Mouse (Mus musculus) myocyte (in vitro differentiated cells): ENCODE data around the gene Clcn3. TPM values are rescaled to one million over a fixed set of nuclear protein-coding genes. Genes with fewer than 3 reads are reported as not detected.

Source experiments
- H3K27me3 ChIP-seq: one replicate; pipeline ENCODE4 v1.6.1; 2011; ENCODE audit not compliant: control insufficient read depth, insufficient read depth, insufficient read length
- H3K36me3 ChIP-seq: one replicate; pipeline ENCODE4 v1.6.1; 2011; ENCODE audit not compliant: control insufficient read depth, insufficient read depth
- H3K4me2 ChIP-seq: one replicate; pipeline ENCODE4 v1.6.1; 2011; ENCODE audit warnings: low read depth, control low read depth
- H3K4me3 ChIP-seq: one replicate; pipeline ENCODE4 v1.5.1; 2011; ENCODE audit warnings: mild to moderate bottlenecking, control low read depth, moderate library complexity
- H3K79me2 ChIP-seq: one replicate; pipeline ENCODE4 v1.6.1; 2011; ENCODE audit not compliant: control insufficient read depth, insufficient read depth
- H3ac ChIP-seq: one replicate; pipeline ENCODE4 v1.6.1; 2011; ENCODE audit not compliant: control insufficient read depth, insufficient read length
- CEBPB ChIP-seq: IDR thresholded peaks from 2 replicates; pipeline ENCODE4 v1.6.1; 2011; ENCODE audit warnings: mild to moderate bottlenecking, moderate library complexity; ENCODE audit not compliant: poor library complexity, insufficient read depth, severe bottlenecking
- E2F4 ChIP-seq: IDR thresholded peaks from one replicate; pipeline ENCODE4 v1.6.1; 2011; ENCODE audit warnings: mild to moderate bottlenecking, control low read depth, moderate library complexity; ENCODE audit not compliant: insufficient read depth
- MAX ChIP-seq: IDR thresholded peaks from one replicate; pipeline ENCODE4 v1.6.1; 2011; ENCODE audit warnings: low read depth, mild to moderate bottlenecking, control low read depth
- MYOD1 ChIP-seq, 3 experiments: IDR thresholded peaks; one replicate each; pipeline ENCODE4 v1.6.1; 2011; ENCODE audit warnings: control low read depth in 2 of 3, low read depth in 2 of 3, mild to moderate bottlenecking in 2 of 3, moderate library complexity in 1 of 3; ENCODE audit not compliant: insufficient read length in 2 of 3, control insufficient read depth in 1 of 3
- MYOG ChIP-seq, 3 experiments: IDR thresholded peaks; one replicate each; pipeline ENCODE4 v1.6.1; 2011; ENCODE audit warnings: control low read depth in 2 of 3, low read depth in 2 of 3, mild to moderate bottlenecking in 2 of 3; ENCODE audit not compliant: insufficient read length in 2 of 3, control insufficient read depth in 1 of 3, insufficient read depth in 1 of 3
- POLR2A ChIP-seq: IDR thresholded peaks from one replicate; pipeline ENCODE4 v1.6.1; 2011; ENCODE audit warnings: low read depth, mild to moderate bottlenecking, control low read depth, moderate library complexity; ENCODE audit not compliant: insufficient read length
- POLR2AphosphoS2 ChIP-seq: IDR thresholded peaks from one replicate; pipeline ENCODE4 v1.6.1; 2011; ENCODE audit warnings: low read depth, control low read depth; ENCODE audit not compliant: insufficient read length
- REST ChIP-seq: IDR thresholded peaks from one replicate; pipeline ENCODE4 v1.6.1; 2011; ENCODE audit warnings: mild to moderate bottlenecking, control low read depth, moderate library complexity; ENCODE audit not compliant: insufficient read depth, insufficient read length
- SRF ChIP-seq: IDR thresholded peaks from one replicate; pipeline ENCODE4 v1.6.1; 2011; ENCODE audit warnings: low read depth; ENCODE audit not compliant: control insufficient read depth, insufficient read length
- TCF12 ChIP-seq: IDR thresholded peaks from one replicate; pipeline ENCODE4 v1.6.1; 2011; ENCODE audit warnings: mild to moderate bottlenecking, control low read depth; ENCODE audit not compliant: poor library complexity, insufficient read depth, severe bottlenecking
- TCF3 ChIP-seq: IDR thresholded peaks from one replicate; pipeline ENCODE4 v1.6.1; 2011; ENCODE audit warnings: low read depth, control low read depth; ENCODE audit not compliant: insufficient read length
- USF1 ChIP-seq: IDR thresholded peaks from one replicate; pipeline ENCODE4 v1.6.1; 2011; ENCODE audit warnings: low read depth, mild to moderate bottlenecking, control low read depth, moderate library complexity
- polyA plus RNA-seq: library from polyadenylated mRNA; unstranded; fragments of >200 nt; fragmentation: generic; extraction: Trizol; gene quantifications from one replicate; pipeline ENCODE4 v1.2.1, GENCODE M21; 2012; ENCODE audit warnings: missing spikeins

Clcn3 gene
- polyA plus RNA-seq, 1 experiment: 6.8 TPM

DNA sequence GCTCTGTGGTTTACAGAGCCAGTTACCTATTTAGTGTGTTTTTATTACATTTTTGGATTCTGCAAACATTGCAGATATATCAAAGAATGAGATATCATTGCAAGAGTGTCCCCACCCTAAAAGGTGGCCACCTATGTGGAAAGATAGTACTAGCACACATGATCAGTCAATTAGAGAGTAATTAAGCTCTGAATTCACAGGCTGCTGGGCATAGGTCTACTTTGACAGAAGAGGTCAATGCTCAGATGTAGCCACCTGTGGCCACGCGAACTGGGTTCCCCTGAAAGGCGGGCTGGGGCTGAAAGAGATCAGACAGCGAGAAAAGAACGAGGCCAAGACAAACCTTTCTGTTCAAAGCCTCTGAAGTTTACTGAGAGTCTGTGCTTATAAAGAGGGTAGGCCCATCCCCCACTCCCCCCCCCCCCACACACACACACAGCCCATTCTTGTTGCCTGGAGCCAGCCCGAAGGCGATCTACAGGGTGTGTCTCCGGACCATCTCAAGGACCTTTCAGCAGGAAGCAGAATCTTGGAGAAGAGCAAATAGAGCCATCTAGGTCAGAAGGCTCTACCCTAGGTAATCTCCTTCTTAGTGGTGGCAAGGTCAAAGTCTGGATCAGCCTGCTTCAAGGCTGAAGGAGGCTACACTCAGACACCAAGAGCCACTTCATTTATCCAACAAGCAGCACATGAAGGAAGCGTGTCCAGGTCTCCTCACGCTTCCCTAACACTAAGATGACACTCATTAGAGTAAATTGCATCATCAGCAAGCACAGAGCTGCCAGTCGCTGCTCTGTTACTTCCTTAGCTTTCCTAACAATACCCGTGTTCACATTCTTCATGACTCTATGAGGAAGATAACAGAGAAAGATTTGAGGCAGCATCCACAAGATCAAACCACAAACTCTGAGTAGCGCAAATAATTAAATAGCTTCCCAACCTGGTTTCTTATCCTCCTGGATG, 112.6 kb downstream of the Clcn3 start:
- Histone ChIP-seq H3K4me2 (no peak overlapping the region), H3K4me3 (no peak overlapping the region), H3ac (no peak overlapping the region), H3K27me3 (no peaks in the 10 kb centered on the region), H3K36me3 (no peaks in the 10 kb centered on the region), H3K79me2 (no peaks in the 10 kb centered on the region)
- no peak for TF ChIP-seq CEBPB
- no peak for TF ChIP-seq MAX
- no peak for TF ChIP-seq POLR2A
- TF ChIP-seq REST: no peak

DNA sequence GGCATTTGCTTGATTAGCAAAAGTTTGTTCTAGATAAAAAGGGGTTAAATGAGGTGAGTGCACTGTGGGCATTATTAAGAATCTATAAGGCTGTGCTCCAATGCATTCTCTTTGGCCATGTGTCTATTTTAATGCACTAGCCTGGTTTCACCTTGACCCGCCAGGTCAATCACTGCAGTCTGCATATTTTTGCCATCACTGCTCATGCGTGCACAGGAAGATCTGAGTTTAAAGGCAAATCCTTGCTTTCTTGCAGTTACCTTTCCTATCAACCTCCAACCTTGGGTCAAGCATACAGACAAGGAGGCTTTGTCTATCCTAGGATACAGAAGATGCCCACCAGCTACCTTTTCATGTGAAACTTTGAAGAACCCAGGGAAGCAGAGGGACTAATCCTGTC, 113.3 kb downstream of the Clcn3 start:
- Histone ChIP-seq H3K36me3 (no peaks in the 10 kb centered on the region), H3ac (no peak overlapping the region), H3K27me3 (no peaks in the 10 kb centered on the region), H3K4me2 (no peak overlapping the region), H3K79me2 (no peaks in the 10 kb centered on the region), H3K4me3 (no peak overlapping the region)
- TF ChIP-seq USF1 (no peak), TCF3 (no peak), CEBPB (no peak), SRF (no peak)

DNA sequence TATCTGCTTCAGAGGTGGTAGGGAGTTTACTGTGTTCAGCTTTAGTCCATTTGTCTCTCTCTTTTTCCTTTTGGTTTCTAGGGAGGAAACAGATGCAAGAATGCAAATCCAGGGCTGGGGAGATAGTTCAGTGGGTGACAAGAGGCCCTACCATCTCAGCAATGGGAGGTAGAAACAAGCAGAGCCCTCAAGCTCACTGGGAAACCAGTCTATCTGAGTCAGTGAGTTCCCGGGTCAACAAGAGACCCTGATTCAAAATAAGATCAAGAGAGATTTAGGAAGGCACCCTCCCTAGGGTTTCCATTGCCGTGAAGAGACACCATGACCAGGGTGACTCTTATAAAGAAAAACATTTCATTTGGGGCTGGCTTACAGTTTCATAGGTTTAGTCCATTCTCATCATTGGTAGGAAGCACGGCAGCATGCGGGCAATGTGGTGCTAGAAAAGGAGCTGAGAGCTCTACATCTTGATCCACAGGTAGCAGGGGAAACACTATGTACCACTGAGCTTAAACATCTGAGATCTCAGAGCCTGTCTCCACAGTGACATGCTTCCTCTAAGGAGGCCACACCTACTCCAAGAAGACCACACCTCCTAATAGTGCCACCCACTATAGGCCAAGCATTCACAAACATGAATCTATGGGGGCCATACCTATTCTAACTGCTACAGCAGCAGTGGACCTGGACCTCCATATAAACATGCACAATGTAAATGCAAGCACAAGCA, 114.7 kb downstream of the Clcn3 start:
- Histone ChIP-seq H3K27me3 (no peaks in the 10 kb centered on the region), H3K36me3 (no peaks in the 10 kb centered on the region), H3K79me2 (no peaks in the 10 kb centered on the region), H3ac (no peak overlapping the region), H3K4me2 (no peak overlapping the region), H3K4me3 (no peak overlapping the region)
- TF ChIP-seq TCF3 (no peak), CEBPB (no peak), MYOD1 (IDR thresholded peaks at IDR 0.05; ENCODE audit: control insufficient read depth in 1 of 3, insufficient read length in 2 of 3, low read depth in 2 of 3) (no peak), SRF (no peak), E2F4 (no peak), MAX (no peak), POLR2A (no peak), REST (no peak), USF1 (no peak), MYOG (IDR thresholded peaks at IDR 0.05; ENCODE audit: control insufficient read depth in 1 of 3, insufficient read depth in 1 of 3, insufficient read length in 2 of 3, low read depth in 2 of 3) (no peak), POLR2AphosphoS2 (no peak), TCF12 (no peak)

DNA sequence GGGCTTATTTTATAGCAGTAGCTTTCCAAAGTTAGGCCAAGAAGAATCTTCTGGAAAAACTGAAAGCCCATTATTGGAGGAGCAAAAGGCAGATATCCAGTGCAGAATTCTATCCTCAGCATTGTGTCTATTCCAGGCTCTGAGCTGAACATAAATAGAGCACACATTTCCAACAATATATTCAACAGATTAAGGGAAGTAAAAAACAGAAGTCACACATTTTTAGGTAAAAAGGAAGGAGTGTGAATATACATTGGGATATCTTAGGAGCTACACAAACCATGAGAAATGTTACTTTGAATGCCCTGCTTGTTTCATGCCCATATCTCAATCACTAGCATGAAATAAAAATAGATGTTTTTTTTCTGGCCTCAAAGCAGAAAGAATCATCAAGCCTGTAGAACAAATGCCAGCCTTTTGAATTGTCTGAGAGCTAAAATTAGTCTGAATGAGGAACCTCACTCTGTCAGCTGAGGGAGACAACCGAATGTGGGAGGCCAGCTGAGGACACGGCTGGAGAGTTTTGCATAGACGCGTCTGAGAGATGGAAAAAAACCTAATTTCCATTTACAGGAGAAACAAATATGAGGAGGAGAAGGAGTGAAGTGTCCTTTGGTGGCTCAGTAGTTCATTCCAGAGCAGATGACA, 115.5 kb downstream of the Clcn3 start:
- no peaks in the 10 kb centered on the region for H3K36me3 ChIP-seq
- no peaks in the 10 kb centered on the region for H3K27me3 ChIP-seq
- H3K4me3 ChIP-seq: no peak overlapping the region
- no peak overlapping the region for H3K4me2 ChIP-seq
- no peaks in the 10 kb centered on the region for H3K79me2 ChIP-seq
- no peak overlapping the region for H3ac ChIP-seq
- TF ChIP-seq MYOD1 (IDR thresholded peaks at IDR 0.05; ENCODE audit: control insufficient read depth in 1 of 3, insufficient read length in 2 of 3, low read depth in 2 of 3): peak in 2 of 3 experiments; percentile 21 to 22
- TF ChIP-seq POLR2AphosphoS2: no peak
- no peak for TF ChIP-seq POLR2A
- TF ChIP-seq TCF3: no peak
- TF ChIP-seq TCF12: no peak

DNA sequence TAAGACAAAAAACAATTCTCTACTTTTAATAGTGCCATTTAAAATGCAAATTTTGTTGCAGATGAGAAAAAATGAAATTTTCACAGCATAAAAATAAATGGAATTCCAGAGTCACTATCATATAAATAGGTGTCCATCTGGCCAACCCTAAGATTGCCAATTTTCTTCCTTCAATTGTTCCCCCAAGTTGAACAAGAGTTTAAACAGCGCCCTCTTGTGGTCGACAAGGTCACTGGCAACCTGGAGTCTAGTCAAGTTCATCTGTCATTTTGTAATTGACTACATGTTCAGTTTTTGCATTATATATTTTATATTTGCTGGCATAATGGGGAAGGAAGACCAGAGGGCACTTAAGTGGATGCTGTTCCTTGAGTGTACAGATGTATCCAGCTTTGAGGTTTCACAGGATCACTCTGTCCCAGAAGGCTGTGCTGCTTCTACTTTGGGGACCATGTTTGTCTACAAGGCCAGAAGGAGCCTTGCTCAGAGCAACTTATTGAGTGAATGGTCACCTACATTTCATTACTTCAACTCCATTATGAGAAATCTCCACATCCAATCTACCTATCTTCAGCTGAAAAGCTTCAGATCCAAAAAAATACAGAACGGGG, 117.5 kb downstream of the Clcn3 start:
- Histone ChIP-seq H3K79me2 (no peaks in the 10 kb centered on the region), H3K27me3 (no peaks in the 10 kb centered on the region), H3K4me3 (no peak overlapping the region), H3K36me3 (no peaks in the 10 kb centered on the region), H3K4me2 (no peak overlapping the region), H3ac (no peak overlapping the region)
- TF ChIP-seq MYOD1 (IDR thresholded peaks at IDR 0.05; ENCODE audit: control insufficient read depth in 1 of 3, insufficient read length in 2 of 3, low read depth in 2 of 3): no peak
- TF ChIP-seq E2F4: no peak
- TF ChIP-seq MAX: no peak
- TF ChIP-seq POLR2AphosphoS2: no peak
- TF ChIP-seq TCF3: no peak
- no peak for TF ChIP-seq REST
- TF ChIP-seq MYOG (IDR thresholded peaks at IDR 0.05; ENCODE audit: control insufficient read depth in 1 of 3, insufficient read depth in 1 of 3, insufficient read length in 2 of 3, low read depth in 2 of 3): no peak
- no peak for TF ChIP-seq CEBPB
- TF ChIP-seq SRF: no peak
- TF ChIP-seq TCF12: no peak
